Mouse (Mus musculus): ENCODE results near the gene Eif3k. TPM values are rescaled to one million over a fixed set of nuclear protein-coding genes. Genes with fewer than 3 reads are reported as not detected.

The Eif3k gene
- total and polyA plus RNA-seq, 3 experiments = 545 to 671 TPM; not detected in 1

DNA sequence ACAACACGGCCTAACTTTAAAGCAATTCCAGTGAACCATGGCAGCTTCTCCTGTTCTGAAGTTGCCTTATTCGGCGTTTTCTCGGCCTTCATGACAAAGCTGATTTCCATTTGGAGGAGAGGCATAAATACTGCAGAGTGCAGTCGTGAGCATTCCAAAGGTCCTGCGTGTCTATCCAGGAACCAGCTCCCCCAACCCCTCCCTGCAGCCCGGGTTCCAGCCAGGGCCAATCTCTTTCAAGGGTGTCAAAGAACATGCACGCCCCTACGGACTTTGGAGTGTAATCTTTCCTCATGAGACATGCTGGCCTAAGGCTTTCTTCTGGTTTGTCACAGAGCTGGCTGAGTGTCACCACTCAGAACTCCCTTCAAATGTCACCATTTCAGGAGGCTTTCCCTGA is 56.3 kb downstream of the Eif3k start:
- H3K27ac ChIP-seq (ENCODE audit: control insufficient read depth, low read depth, low read length) = no peak overlapping the region
- H3K27me3 ChIP-seq (ENCODE audit: control insufficient read depth in 1 of 2, insufficient read depth in 2 of 2, low read length in 2 of 2) = no peaks in the 10 kb centered on the region
- H3K4me1 ChIP-seq (ENCODE audit: control insufficient read depth in 1 of 2, insufficient read depth in 2 of 2, low read length in 2 of 2) = no peaks in the 10 kb centered on the region
- H3K9me3 ChIP-seq (replicated peaks; ENCODE audit: insufficient read depth, low read length) = no peaks in the 10 kb centered on the region
- TF ChIP-seq KAT2A (conservative IDR thresholded peaks at IDR 0.05; ENCODE audit: low read depth, low read length) (no peak), BHLHE40 (IDR thresholded peaks at IDR 0.05; ENCODE audit: borderline replicate concordance, low read depth, low read length) (no peak), NRF1 (IDR thresholded peaks at IDR 0.05; ENCODE audit: insufficient read depth, low read depth, low read length, poor library complexity, severe bottlenecking) (no peak), NELFE (IDR thresholded peaks at IDR 0.05; ENCODE audit: low read depth, low read length) (no peak), POLR2AphosphoS5 (IDR thresholded peaks at IDR 0.05; ENCODE audit: borderline replicate concordance, low read depth, low read length) (no peak), ZMIZ1 (IDR thresholded peaks at IDR 0.05; ENCODE audit: low read depth, low read length) (no peak), SMC3 (IDR thresholded peaks at IDR 0.05; ENCODE audit: low read depth, low read length) (no peak), MAFK (IDR thresholded peaks at IDR 0.05; ENCODE audit: borderline replicate concordance, low read depth, low read length) (no peak), ELF1 (IDR thresholded peaks at IDR 0.05; ENCODE audit: low read depth, low read length) (no peak), GATA1 (IDR thresholded peaks at IDR 0.05; ENCODE audit: low read depth, low read length) (no peak), TCF12 (IDR thresholded peaks at IDR 0.05; ENCODE audit: low read depth, low read length) (no peak), UBTF (IDR thresholded peaks at IDR 0.05; ENCODE audit: borderline replicate concordance, insufficient read depth, low read depth, low read length) (no peak), TBP (IDR thresholded peaks at IDR 0.05; ENCODE audit: low read depth, low read length) (no peak), ZC3H11A (IDR thresholded peaks at IDR 0.05; ENCODE audit: low read depth, low read length) (no peak), ETS1 (IDR thresholded peaks at IDR 0.05; ENCODE audit: low read depth, low read length) (no peak), ZNF384 (IDR thresholded peaks at IDR 0.05; ENCODE audit: low read depth, low read length) (no peak), MEF2A (IDR thresholded peaks at IDR 0.05; ENCODE audit: extremely low read depth, insufficient replicate concordance, low read depth, low read length, poor library complexity, severe bottlenecking) (no peak)
- H3K4me3 ChIP-seq (ENCODE audit: control insufficient read depth in 1 of 2, insufficient read depth in 1 of 2, low read depth in 2 of 2, low read length in 2 of 2) = no peak overlapping the region
- H3K79me2 ChIP-seq (ENCODE audit: control insufficient read depth, insufficient read depth, low read length, poor library complexity) = peaks cover 13% of the 10 kb centered on the region
- H3K9ac ChIP-seq (ENCODE audit: control insufficient read depth, low read depth, low read length, poor library complexity, severe bottlenecking) = no peak overlapping the region
- H3K36me3 ChIP-seq (ENCODE audit: control insufficient read depth in 1 of 2, insufficient read depth in 2 of 2, low read length in 2 of 2) = peaks cover 0 to 8% of the 10 kb centered on the region in 2 experiments; a peak in 2 of 4 replicates
- DNase-seq (ENCODE audit: low read depth, low spot score) = no peak

DNA sequence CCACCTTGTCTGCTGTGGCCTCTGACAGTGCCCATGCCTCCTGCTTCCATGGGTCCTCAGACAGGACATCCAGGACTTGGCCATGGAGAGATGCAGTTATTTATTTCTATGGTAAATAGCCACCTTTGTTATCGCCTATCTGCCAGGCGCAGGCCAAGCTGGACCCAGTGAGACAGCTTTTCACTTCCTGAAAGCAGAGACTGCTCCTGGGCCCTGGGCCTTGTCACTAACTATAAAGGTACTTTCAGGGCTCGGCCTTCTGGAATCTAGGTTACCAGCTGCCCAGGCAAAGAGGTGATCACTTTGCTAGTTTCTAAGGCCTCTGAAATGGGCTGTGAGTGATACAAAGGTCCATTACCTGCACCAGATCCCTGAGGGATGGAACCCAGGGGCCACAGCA is 56.9 kb downstream of the Eif3k start:
- no peaks in the 10 kb centered on the region for H3K27me3 ChIP-seq (ENCODE audit: control insufficient read depth in 1 of 2, insufficient read depth in 2 of 2, low read length in 2 of 2)
- H3K9ac ChIP-seq (ENCODE audit: control insufficient read depth, low read depth, low read length, poor library complexity, severe bottlenecking) = no peak overlapping the region
- TF ChIP-seq TBP (IDR thresholded peaks at IDR 0.05; ENCODE audit: low read depth, low read length) (no peak), BHLHE40 (IDR thresholded peaks at IDR 0.05; ENCODE audit: borderline replicate concordance, low read depth, low read length) (no peak), TAL1 (IDR thresholded peaks at IDR 0.05; ENCODE audit: low read length) (0 out of 2 replicates have a peak, but pooled peaks have one; percentile 13), E2F4 (IDR thresholded peaks at IDR 0.05; ENCODE audit: borderline replicate concordance, low read depth, low read length) (no peak)
- no peak overlapping the region for H3K4me3 ChIP-seq (ENCODE audit: control insufficient read depth in 1 of 2, insufficient read depth in 1 of 2, low read depth in 2 of 2, low read length in 2 of 2)
- no peak overlapping the region for H3K27ac ChIP-seq (ENCODE audit: control insufficient read depth, low read depth, low read length)
- H3K36me3 ChIP-seq (ENCODE audit: control insufficient read depth in 1 of 2, insufficient read depth in 2 of 2, low read length in 2 of 2) = peaks cover 0 to 8% of the 10 kb centered on the region in 2 experiments; a peak in 2 of 4 replicates
- peaks cover 10% of the 10 kb centered on the region for H3K79me2 ChIP-seq (ENCODE audit: control insufficient read depth, insufficient read depth, low read length, poor library complexity)
- no peaks in the 10 kb centered on the region for H3K4me1 ChIP-seq (ENCODE audit: control insufficient read depth in 1 of 2, insufficient read depth in 2 of 2, low read length in 2 of 2)
- H3K9me3 ChIP-seq (replicated peaks; ENCODE audit: insufficient read depth, low read length) = no peaks in the 10 kb centered on the region
- no peak for DNase-seq (ENCODE audit: low read depth, low spot score)

Measured in MEL (cell line).